Mouse (Mus musculus): ENCODE measurements around the gene Aox2. TPM values are rescaled to one million over a fixed set of nuclear protein-coding genes. Genes with fewer than 3 reads are reported as not detected.

Gene Aox2
- polyA plus RNA-seq, 1 experiment from 2014 or later, result not detected

- H3K4me1 ChIP-seq (replicated peaks; ENCODE audit: control insufficient read depth, insufficient read depth, low read length), result no peaks in the 10 kb centered on the region
- 0 out of 2 replicates have a peak, but pooled peaks have one; percentile 29 for ATAC-seq (replicated peaks; ENCODE audit: low FRiP score)
- no peak overlapping the region for H3K4me3 ChIP-seq (ENCODE audit: low read depth, low read length)
- peaks cover 42% of the 10 kb centered on the region for H3K36me3 ChIP-seq (ENCODE audit: control insufficient read depth, insufficient read depth, low read length)
- no peak overlapping the region for H3K27ac ChIP-seq (ENCODE audit: low read depth, low read length)
- no peak for DNase-seq (ENCODE audit: low spot score)
- no peaks in the 10 kb centered on the region for H3K27me3 ChIP-seq (replicated peaks; ENCODE audit: control insufficient read depth, insufficient read depth, low read length)
- no peaks in the 10 kb centered on the region for H3K9me3 ChIP-seq (ENCODE audit: control insufficient read depth, low read length)
- WGBS, result 72% methylated on average over 5 of the region's 5 CpGs
- H3K9ac ChIP-seq (ENCODE audit: low read depth, low read length), result no peak overlapping the region
- H3K4me2 ChIP-seq, result no peak overlapping the region
These were observed 131.5 kb downstream of the Aox2 start for GRCm38 (mm10) chr1:58409553-58410197.

- H3K36me3 ChIP-seq (ENCODE audit: control insufficient read depth, insufficient read depth, low read length), result peaks cover 45% of the 10 kb centered on the region
- no peaks in the 10 kb centered on the region for H3K9me3 ChIP-seq (ENCODE audit: control insufficient read depth, low read length)
- H3K4me1 ChIP-seq (replicated peaks; ENCODE audit: control insufficient read depth, insufficient read depth, low read length), result no peaks in the 10 kb centered on the region
- no peak for DNase-seq (ENCODE audit: low spot score)
- no peak overlapping the region for H3K4me3 ChIP-seq (ENCODE audit: low read depth, low read length)
- no peak overlapping the region for H3K9ac ChIP-seq (ENCODE audit: low read depth, low read length)
- no peak for ATAC-seq (replicated peaks; ENCODE audit: low FRiP score)
- 76% methylated on average over 3 of the region's 3 CpGs for WGBS
- H3K27me3 ChIP-seq (replicated peaks; ENCODE audit: control insufficient read depth, insufficient read depth, low read length), result no peaks in the 10 kb centered on the region
- no peak overlapping the region for H3K4me2 ChIP-seq
- no peak overlapping the region for H3K27ac ChIP-seq (ENCODE audit: low read depth, low read length)
These were observed 132.1 kb downstream of the Aox2 start for GRCm38 (mm10) chr1:58410198-58410588.

GRCm38 (mm10) chr1:58410776-58411175 is 132.7 kb downstream of the Aox2 start:
- no peaks in the 10 kb centered on the region for H3K4me1 ChIP-seq (replicated peaks; ENCODE audit: control insufficient read depth, insufficient read depth, low read length)
- H3K27ac ChIP-seq (ENCODE audit: low read depth, low read length), result no peak overlapping the region
- peaks cover 49% of the 10 kb centered on the region for H3K36me3 ChIP-seq (ENCODE audit: control insufficient read depth, insufficient read depth, low read length)
- H3K27me3 ChIP-seq (replicated peaks; ENCODE audit: control insufficient read depth, insufficient read depth, low read length), result no peaks in the 10 kb centered on the region
- H3K9me3 ChIP-seq (ENCODE audit: control insufficient read depth, low read length), result no peaks in the 10 kb centered on the region
- WGBS, result 89% methylated on average over 7 of the region's 7 CpGs
- H3K4me2 ChIP-seq, result no peak overlapping the region
- DNase-seq (ENCODE audit: low spot score) (no peak), ATAC-seq (replicated peaks; ENCODE audit: low FRiP score) (no peak)
- H3K4me3 ChIP-seq (ENCODE audit: low read depth, low read length), result no peak overlapping the region
- H3K9ac ChIP-seq (ENCODE audit: low read depth, low read length), result no peak overlapping the region

- ATAC-seq (replicated peaks; ENCODE audit: low FRiP score), result no peak
- H3K27ac ChIP-seq (ENCODE audit: low read depth, low read length), result no peak overlapping the region
- no peaks in the 10 kb centered on the region for H3K27me3 ChIP-seq (replicated peaks; ENCODE audit: control insufficient read depth, insufficient read depth, low read length)
- H3K4me3 ChIP-seq (ENCODE audit: low read depth, low read length), result no peak overlapping the region
- no peak overlapping the region for H3K4me2 ChIP-seq
- no peaks in the 10 kb centered on the region for H3K9me3 ChIP-seq (ENCODE audit: control insufficient read depth, low read length)
- DNase-seq (ENCODE audit: low spot score), result no peak
- 44% methylated on average over 1 of the region's 1 CpGs for WGBS
- no peaks in the 10 kb centered on the region for H3K4me1 ChIP-seq (replicated peaks; ENCODE audit: control insufficient read depth, insufficient read depth, low read length)
- no peak overlapping the region for H3K9ac ChIP-seq (ENCODE audit: low read depth, low read length)
- H3K36me3 ChIP-seq (ENCODE audit: control insufficient read depth, insufficient read depth, low read length), result peaks cover 70% of the 10 kb centered on the region
These were observed 137.3 kb downstream of the Aox2 start for GRCm38 (mm10) chr1:58415442-58415841.

GRCm38 (mm10) chr1:58416048-58416447 is 137.9 kb downstream of the Aox2 start:
- no peak overlapping the region for H3K9ac ChIP-seq (ENCODE audit: low read depth, low read length)
- no peak for ATAC-seq (replicated peaks; ENCODE audit: low FRiP score)
- H3K9me3 ChIP-seq (ENCODE audit: control insufficient read depth, low read length), result no peaks in the 10 kb centered on the region
- 84% methylated on average over 2 of the region's 2 CpGs for WGBS
- no peak overlapping the region for H3K27ac ChIP-seq (ENCODE audit: low read depth, low read length)
- H3K4me1 ChIP-seq (replicated peaks; ENCODE audit: control insufficient read depth, insufficient read depth, low read length), result no peaks in the 10 kb centered on the region; the same call in 1 of the 2 replicates
- H3K36me3 ChIP-seq (ENCODE audit: control insufficient read depth, insufficient read depth, low read length), result peaks cover 66% of the 10 kb centered on the region
- no peak overlapping the region for H3K4me3 ChIP-seq (ENCODE audit: low read depth, low read length)
- no peak overlapping the region for H3K4me2 ChIP-seq
- H3K27me3 ChIP-seq (replicated peaks; ENCODE audit: control insufficient read depth, insufficient read depth, low read length), result no peaks in the 10 kb centered on the region
- DNase-seq (ENCODE audit: low spot score), result no peak

GRCm38 (mm10) chr1:58420032-58420431 is 141.9 kb downstream of the Aox2 start:
- H3K9me3 ChIP-seq (ENCODE audit: control insufficient read depth, low read length), result no peaks in the 10 kb centered on the region
- H3K4me3 ChIP-seq (ENCODE audit: low read depth, low read length), result no peak overlapping the region
- H3K27me3 ChIP-seq (replicated peaks; ENCODE audit: control insufficient read depth, insufficient read depth, low read length), result no peaks in the 10 kb centered on the region
- peaks cover 9% of the 10 kb centered on the region for H3K4me1 ChIP-seq (replicated peaks; ENCODE audit: control insufficient read depth, insufficient read depth, low read length)
- peaks cover 43% of the 10 kb centered on the region for H3K36me3 ChIP-seq (ENCODE audit: control insufficient read depth, insufficient read depth, low read length)
- no peak overlapping the region for H3K27ac ChIP-seq (ENCODE audit: low read depth, low read length)
- 83% methylated on average over 10 of the region's 10 CpGs for WGBS
- DNase-seq (ENCODE audit: low spot score) (no peak), ATAC-seq (replicated peaks; ENCODE audit: low FRiP score) (no peak)
- H3K4me2 ChIP-seq, result no peak overlapping the region
- no peak overlapping the region for H3K9ac ChIP-seq (ENCODE audit: low read depth, low read length)

GRCm38 (mm10) chr1:58420961-58421360 is 142.8 kb downstream of the Aox2 start:
- 72% methylated on average over 7 of the region's 7 CpGs for WGBS
- Histone ChIP-seq H3K4me1 (replicated peaks; ENCODE audit: control insufficient read depth, insufficient read depth, low read length) (peaks cover 9% of the 10 kb centered on the region), H3K27me3 (replicated peaks; ENCODE audit: control insufficient read depth, insufficient read depth, low read length) (no peaks in the 10 kb centered on the region), H3K9ac (ENCODE audit: low read depth, low read length) (no peak overlapping the region), H3K36me3 (ENCODE audit: control insufficient read depth, insufficient read depth, low read length) (peaks cover 36% of the 10 kb centered on the region), H3K9me3 (ENCODE audit: control insufficient read depth, low read length) (no peaks in the 10 kb centered on the region), H3K4me2 (no peak overlapping the region), H3K27ac (ENCODE audit: low read depth, low read length) (no peak overlapping the region), H3K4me3 (ENCODE audit: low read depth, low read length) (no peak overlapping the region)
- ATAC-seq (replicated peaks; ENCODE audit: low FRiP score) (no peak), DNase-seq (ENCODE audit: low spot score) (no peak)

- Histone ChIP-seq H3K27ac (ENCODE audit: low read depth, low read length) (peak overlapping the region; percentile 100), H3K9ac (ENCODE audit: low read depth, low read length) (peak overlapping the region; percentile 100), H3K4me3 (ENCODE audit: low read depth, low read length) (peak overlapping the region; percentile 100), H3K27me3 (replicated peaks; ENCODE audit: control insufficient read depth, insufficient read depth, low read length) (no peaks in the 10 kb centered on the region), H3K4me2 (peak overlapping the region; percentile 63), H3K36me3 (ENCODE audit: control insufficient read depth, insufficient read depth, low read length) (peaks cover 28% of the 10 kb centered on the region), H3K4me1 (replicated peaks; ENCODE audit: control insufficient read depth, insufficient read depth, low read length) (peaks cover 9% of the 10 kb centered on the region), H3K9me3 (ENCODE audit: control insufficient read depth, low read length) (no peaks in the 10 kb centered on the region)
- 8% methylated on average over 13 of the region's 13 CpGs for WGBS
- DNase-seq (ENCODE audit: low spot score), result peak; percentile 44
- ATAC-seq (replicated peaks; ENCODE audit: low FRiP score), result 0 out of 2 replicates have a peak, but pooled peaks have one; percentile 47
These were observed 144.8 kb downstream of the Aox2 start for GRCm38 (mm10) chr1:58422879-58423278.
